Mouse (Mus musculus) liver, postnatal 0 days (tissue): ENCODE data around the gene Wrap53. TPM values are rescaled to one million over a fixed set of nuclear protein-coding genes. Genes with fewer than 3 reads are reported as not detected.
"Not testable (repeated sequence)": the region's sequence is repeated elsewhere in the genome, so short reads cannot be mapped to it uniquely, and the experiment has no call there.

ENCODE experiments used
- ATAC-seq: fragments of 200-750 bp; cut with Nextera tagmentation; 2 replicates; pipeline ENCODE4 v1.8.0; 2017; ENCODE audit warnings: mild to moderate bottlenecking, moderate library complexity
- DNase-seq: peaks from one replicate; pipeline ENCODE4 v3.0.0-alpha.2; 2016
- H3K27ac ChIP-seq: fragments of 300-500 bp; sonication (generic); 2 replicates; pipeline ENCODE4 v1.5.1; 2014; ENCODE audit warnings: antibody characterized with exemption, moderate library complexity, mild to moderate bottlenecking, low read depth
- H3K27me3 ChIP-seq: fragments of 300-500 bp; sonication (generic); 2 replicates; pipeline ENCODE4 v1.6.1; 2014; ENCODE audit warnings: low read length, control low read depth, mixed read lengths; ENCODE audit not compliant: insufficient read depth
- H3K36me3 ChIP-seq: fragments of 300-500 bp; sonication (generic); replicated peaks from 2 replicates; pipeline ENCODE4 v1.6.1; 2014; ENCODE audit warnings: mild to moderate bottlenecking, control low read depth, low read length, moderate library complexity, mixed read lengths; ENCODE audit not compliant: insufficient read depth
- H3K4me1 ChIP-seq: fragments of 300-500 bp; sonication (generic); 2 replicates; pipeline ENCODE4 v1.6.1; 2014; ENCODE audit warnings: antibody characterized with exemption, mild to moderate bottlenecking, control low read depth; ENCODE audit not compliant: insufficient read depth
- H3K4me2 ChIP-seq: fragments of 300-500 bp; sonication (generic); 2 replicates; pipeline ENCODE4 v1.6.1; 2014; ENCODE audit warnings: low read depth, mild to moderate bottlenecking, low read length, moderate library complexity, mixed read lengths
- H3K4me3 ChIP-seq: fragments of 300-500 bp; sonication (generic); 2 replicates; pipeline ENCODE4 v1.5.1; 2014; ENCODE audit warnings: low read depth, low read length
- H3K9ac ChIP-seq: fragments of 300-500 bp; sonication (generic); replicated peaks from 2 replicates; pipeline ENCODE4 v1.6.1; 2014; ENCODE audit warnings: mild to moderate bottlenecking, moderate library complexity
- H3K9me3 ChIP-seq: fragments of 300-500 bp; sonication (generic); 2 replicates; pipeline ENCODE4 v1.6.1; 2016; ENCODE audit warnings: mild to moderate bottlenecking, control low read depth, low read length, mixed read lengths
- CTCF ChIP-seq: sonication (generic); IDR thresholded peaks from 2 replicates; pipeline ENCODE4 v1.5.1; 2016; ENCODE audit warnings: antibody characterized with exemption, low read depth
- EP300 ChIP-seq: IDR thresholded peaks from 2 replicates; pipeline ENCODE4 v1.6.1; 2016; ENCODE audit warnings: antibody characterized with exemption, low read depth, mild to moderate bottlenecking
- WGBS: fragments of 180-500 bp; shearing (Covaris S2); extraction: QIAGEN DNeasy Blood & Tissue Kit; methylation state at CpG from one replicate; pipeline ENCODE4 v1.1.7; 2014; ENCODE audit not compliant: insufficient replicate concordance; 5-methylcytosine and 5-hydroxymethylcytosine counted together
- polyA plus RNA-seq: library from polyadenylated mRNA; unstranded; fragments of >200 nt; fragmentation: Nextera tagmentation; extraction: Ambion mirVana; gene quantifications from 2 replicates; pipeline ENCODE4 v1.2.1, GENCODE M21; 2015

Wrap53 gene
- polyA plus RNA-seq, 1 experiment from 2014 or later, result 10.0 TPM

DNA sequence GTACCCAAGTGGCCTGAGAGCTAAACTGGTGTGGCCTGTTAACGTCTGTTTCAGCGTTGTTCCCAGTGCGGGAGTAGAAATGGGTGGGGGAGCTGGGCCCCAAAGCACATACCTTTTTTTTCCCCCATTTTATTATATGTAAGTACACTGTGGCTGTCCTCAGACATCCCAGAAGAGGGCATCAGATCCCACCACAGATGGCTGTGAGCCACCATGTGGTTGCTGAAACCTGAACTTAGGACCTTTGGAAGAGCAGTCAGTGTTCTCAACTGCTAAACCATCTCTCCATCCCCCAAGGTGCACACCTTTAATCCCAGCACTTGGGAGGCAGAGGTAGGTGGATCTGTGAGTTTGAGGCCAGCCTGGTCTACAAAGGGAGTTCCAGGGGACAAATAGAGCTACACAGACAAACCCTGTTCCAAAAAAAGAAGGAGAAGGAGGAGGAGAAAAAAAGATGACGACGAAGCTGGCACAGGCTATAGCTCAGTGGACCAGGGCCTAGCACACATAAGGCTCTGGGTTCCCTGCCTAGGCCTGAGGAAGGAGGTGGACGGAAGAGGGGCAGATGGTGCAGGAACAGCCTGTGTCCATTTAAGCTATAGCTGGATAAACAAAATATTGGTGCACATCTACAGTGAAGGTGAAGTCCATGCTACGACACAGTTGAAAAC lies 47.4 kb downstream of the Wrap53 start:
- H3K4me2 ChIP-seq, result no peak overlapping the region
- TF ChIP-seq CTCF (peak; percentile 35), EP300 (no peak)
- WGBS, result 76% methylated on average over 7 of the region's 7 CpGs
- no peak for ATAC-seq
- no peak overlapping the region for H3K4me3 ChIP-seq
- H3K9ac ChIP-seq, result no peak overlapping the region
- H3K9me3 ChIP-seq, result no peaks in the 10 kb centered on the region
- peaks cover 6% of the 10 kb centered on the region; the same call in 1 of the 2 replicates for H3K27me3 ChIP-seq
- no peak for DNase-seq
- H3K27ac ChIP-seq, result no peak overlapping the region
- H3K4me1 ChIP-seq, result no peaks in the 10 kb centered on the region
- H3K36me3 ChIP-seq, result no peaks in the 10 kb centered on the region

DNA sequence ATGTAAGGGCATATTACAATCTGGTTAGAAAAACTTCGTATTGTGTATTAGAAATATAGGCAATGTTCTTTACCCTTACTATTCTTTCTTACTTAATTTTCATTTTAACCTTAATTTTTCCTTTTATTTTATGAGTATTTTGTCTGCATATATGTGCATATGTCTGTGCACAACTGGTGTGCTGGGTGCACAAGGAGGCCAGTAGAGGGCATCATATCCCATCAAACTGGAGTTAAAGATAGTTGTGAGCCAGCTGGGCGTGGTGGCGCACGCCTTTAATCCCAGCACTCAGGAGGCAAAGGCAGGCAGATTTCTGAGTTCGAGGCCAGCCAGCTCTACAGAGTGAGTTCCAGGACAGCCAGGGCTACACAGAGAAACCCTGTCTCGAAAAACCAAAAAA lies 49.3 kb downstream of the Wrap53 start:
- 79% methylated on average over 6 of the region's 6 CpGs for WGBS

GRCm38 (mm10) chr11:69530281-69530680 lies 49.8 kb downstream of the Wrap53 start:
- H3K9ac ChIP-seq, H3K27me3 ChIP-seq, H3K4me2 ChIP-seq, ATAC-seq, H3K4me3 ChIP-seq, H3K27ac ChIP-seq, H3K36me3 ChIP-seq, H3K9me3 ChIP-seq, H3K4me1 ChIP-seq, DNase-seq: not testable (repeated sequence)
- 91% methylated on average over 3 of the region's 3 CpGs for WGBS

More for the DNA sequence above, 49.3 kb downstream of the Wrap53 start:
- not testable (repeated sequence) for H3K4me2 ChIP-seq, H3K9me3 ChIP-seq, H3K4me1 ChIP-seq, H3K27me3 ChIP-seq, H3K4me3 ChIP-seq, DNase-seq, H3K27ac ChIP-seq, H3K36me3 ChIP-seq, ATAC-seq, H3K9ac ChIP-seq
- peak; percentile 39 for TF ChIP-seq CTCF

DNA sequence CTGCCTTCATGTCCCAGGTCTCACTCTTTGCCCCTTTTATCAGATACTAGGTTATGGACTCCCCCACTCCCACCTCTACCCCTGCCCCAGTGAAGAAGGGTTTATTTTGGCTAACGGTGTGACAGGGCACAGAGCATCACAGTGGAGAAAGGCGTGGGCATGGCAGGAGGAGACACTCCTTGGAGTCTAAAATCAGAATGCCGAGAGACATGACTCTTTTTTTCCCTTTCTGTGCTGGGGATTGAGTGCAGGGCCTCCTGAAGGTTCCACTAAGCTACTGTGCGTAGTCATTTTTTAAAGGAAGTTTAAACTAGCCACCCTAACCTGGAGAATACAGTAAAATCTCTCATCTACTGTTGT lies 52.0 kb downstream of the Wrap53 start:
- TF ChIP-seq EP300 (no peak), CTCF (no peak)
- Histone ChIP-seq H3K27ac (no peak overlapping the region), H3K4me3 (no peak overlapping the region), H3K9me3 (no peaks in the 10 kb centered on the region), H3K4me1 (no peaks in the 10 kb centered on the region), H3K36me3 (no peaks in the 10 kb centered on the region), H3K4me2 (no peak overlapping the region), H3K9ac (no peak overlapping the region), H3K27me3 (peaks cover 6% of the 10 kb centered on the region; the same call in 1 of the 2 replicates)
- DNase-seq (no peak), ATAC-seq (no peak)
- WGBS, result 82% methylated on average over 4 of the region's 4 CpGs

- no peaks in the 10 kb centered on the region for H3K9me3 ChIP-seq
- no peaks in the 10 kb centered on the region for H3K4me1 ChIP-seq
- DNase-seq (no peak), ATAC-seq (no peak)
- no peaks in the 10 kb centered on the region for H3K36me3 ChIP-seq
- H3K4me2 ChIP-seq, result peak overlapping the region; percentile 18; the same call in 1 of the 2 replicates
- no peak overlapping the region for H3K27ac ChIP-seq
- 23% methylated on average over 30 of the region's 30 CpGs for WGBS
- H3K27me3 ChIP-seq, result peaks cover 6% of the 10 kb centered on the region; the same call in 1 of the 2 replicates
- no peak overlapping the region for H3K9ac ChIP-seq
- TF ChIP-seq CTCF (no peak), EP300 (no peak)
- no peak overlapping the region for H3K4me3 ChIP-seq
Observed at GRCm38 (mm10) chr11:69527098-69528030, 52.7 kb downstream of the Wrap53 start.

- no peak overlapping the region for H3K4me2 ChIP-seq
- no peak for TF ChIP-seq EP300
- TF ChIP-seq CTCF, result no peak
- no peak overlapping the region for H3K4me3 ChIP-seq
- H3K9me3 ChIP-seq, result no peaks in the 10 kb centered on the region
- DNase-seq (no peak), ATAC-seq (no peak)
- 68% methylated on average over 4 of the region's 4 CpGs for WGBS
- H3K36me3 ChIP-seq, result no peaks in the 10 kb centered on the region
- H3K4me1 ChIP-seq, result no peaks in the 10 kb centered on the region
- no peak overlapping the region for H3K9ac ChIP-seq
- H3K27me3 ChIP-seq, result peaks cover 6% of the 10 kb centered on the region; the same call in 1 of the 2 replicates
- H3K27ac ChIP-seq, result no peak overlapping the region
Observed at GRCm38 (mm10) chr11:69526631-69527030, 53.4 kb downstream of the Wrap53 start.
